Mouse (Mus musculus): ENCODE results near the gene Gm45716.

Gm45716 gene

DNA sequence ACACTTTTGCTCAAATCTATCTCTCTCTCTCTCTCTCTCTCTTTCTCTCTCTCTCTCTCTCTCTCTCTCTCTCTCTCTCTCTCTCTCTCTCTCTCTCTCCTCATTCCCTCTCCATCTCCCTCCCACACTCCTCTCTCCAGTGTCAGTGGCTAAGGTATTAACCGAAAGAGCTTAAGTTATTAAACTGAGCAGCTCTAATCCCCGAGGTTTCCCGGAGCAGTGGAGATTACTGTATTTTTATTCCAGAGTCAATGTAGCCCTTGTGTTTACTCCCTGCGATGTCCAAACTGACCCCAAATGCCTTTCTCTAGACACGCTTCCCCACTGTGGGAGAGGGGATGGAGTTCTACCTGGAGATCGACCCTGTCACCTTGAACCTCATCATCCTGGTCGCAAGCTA lies at the start of gene Gm45716:
Gene Gm45716, plus strand, starts transcription at position 243 of the 400 bp plus-strand sequence.
- no peak for DNase-seq

DNA sequence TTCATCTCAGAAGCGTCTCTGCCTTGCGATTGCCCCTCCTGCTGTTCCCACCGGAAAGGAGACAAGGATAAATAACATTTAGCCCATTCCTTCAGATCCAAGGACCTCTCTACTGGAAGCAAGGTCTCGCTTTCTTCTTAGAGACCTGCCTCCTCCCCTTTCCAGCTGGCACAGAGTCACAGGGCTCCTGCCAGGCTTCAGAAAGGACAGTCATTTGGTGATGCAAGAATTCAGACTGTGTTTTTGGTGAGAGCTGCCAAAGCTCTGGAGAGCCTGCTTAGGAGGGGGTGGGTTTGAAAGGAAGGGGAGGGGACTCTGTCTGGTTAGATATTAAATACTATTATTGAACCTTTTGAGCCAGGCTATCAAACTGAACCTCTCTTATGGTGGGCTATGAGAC lies 45.1 kb upstream of the Gm45716 start:
- peak; percentile 61 to 67 for DNase-seq

DNA sequence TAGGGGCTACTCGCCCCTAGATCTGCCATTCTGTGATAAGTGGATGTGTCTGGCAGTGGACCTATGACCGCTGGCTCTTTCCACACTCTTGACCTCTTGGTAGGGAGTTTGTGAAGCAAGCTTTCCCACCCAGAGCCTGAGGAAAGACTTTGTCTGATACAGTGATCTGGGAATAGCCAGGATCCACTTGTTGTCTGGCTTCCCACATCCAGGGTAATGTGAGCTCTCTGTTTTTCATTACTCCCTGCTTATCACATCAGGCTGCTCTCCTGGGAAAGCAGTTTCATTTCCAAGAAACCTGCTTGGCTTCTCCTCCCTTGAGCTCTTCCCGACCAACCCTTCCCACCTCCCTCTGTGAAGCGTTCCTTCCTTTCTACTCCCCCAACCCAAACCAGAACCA lies 44.5 kb upstream of the Gm45716 start:
- no peak for DNase-seq

DNA sequence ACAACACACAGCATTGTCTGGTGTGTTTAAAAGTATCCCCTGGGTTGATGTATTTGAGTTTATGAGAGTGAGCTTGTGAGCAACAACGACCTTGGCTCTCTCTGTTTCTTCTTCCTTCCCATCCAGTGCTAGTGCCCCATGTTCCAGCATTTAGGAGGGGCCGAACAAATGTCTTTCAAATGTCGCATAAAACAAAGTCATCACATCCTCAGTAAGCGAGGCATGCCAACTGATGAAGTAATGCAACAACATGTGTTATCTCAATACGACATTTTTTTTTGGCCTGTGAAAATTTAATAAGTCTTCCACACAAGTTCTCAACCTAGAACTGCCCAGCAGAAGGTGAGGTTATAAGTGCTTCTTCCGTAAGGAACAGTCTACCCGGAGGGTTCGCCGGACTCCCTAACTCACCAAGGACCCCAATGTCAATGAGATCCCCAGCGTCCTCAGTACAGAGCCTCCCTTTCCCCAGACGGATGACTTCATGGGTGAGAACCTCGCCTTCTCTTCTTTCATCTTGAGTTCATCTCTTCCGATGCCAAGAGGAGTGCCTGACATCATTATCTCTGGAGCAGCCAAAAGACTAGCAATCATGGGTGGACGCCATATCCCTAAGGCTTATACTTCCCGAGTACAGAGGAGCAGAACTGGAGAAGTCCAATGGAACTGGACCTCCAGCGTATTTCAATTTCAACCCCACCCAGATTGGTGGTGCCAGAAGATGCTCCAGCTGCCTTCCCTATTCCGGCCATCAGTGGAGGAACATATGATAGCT lies 41.2 kb upstream of the Gm45716 start:
- no peak for DNase-seq

- no peak for DNase-seq
These were observed 32.4 kb upstream of the Gm45716 start for GRCm38 (mm10) chr11:90155066-90155465.

DNA sequence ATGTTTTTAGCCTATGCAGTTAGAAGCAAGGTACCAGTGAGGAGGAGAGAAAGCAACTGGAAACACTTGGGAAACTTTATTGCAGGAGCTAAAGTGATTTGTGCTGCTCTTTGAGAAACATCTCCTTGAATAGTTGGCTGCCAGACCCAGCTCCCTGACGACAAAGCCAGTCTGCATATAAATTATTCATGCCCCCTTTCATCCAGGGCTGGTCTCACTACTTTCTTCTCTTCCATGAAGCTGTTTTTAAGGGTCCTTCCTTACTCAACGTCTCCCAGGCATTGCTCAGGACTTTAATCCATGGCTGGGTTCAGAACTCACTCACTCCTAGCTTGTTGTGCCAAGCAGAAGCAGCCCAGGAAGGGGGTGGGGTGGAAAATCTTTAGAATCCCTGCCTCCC lies 32.0 kb upstream of the Gm45716 start:
- DNase-seq = no peak

- DNase-seq = peak; percentile 15 to 55
These were observed 19.7 kb upstream of the Gm45716 start for GRCm38 (mm10) chr11:90167771-90168170.

GRCm38 (mm10) chr11:90168338-90169065 lies 19.0 kb upstream of the Gm45716 start:
- DNase-seq = peak in 1 of 2 experiments; percentile 11

DNA sequence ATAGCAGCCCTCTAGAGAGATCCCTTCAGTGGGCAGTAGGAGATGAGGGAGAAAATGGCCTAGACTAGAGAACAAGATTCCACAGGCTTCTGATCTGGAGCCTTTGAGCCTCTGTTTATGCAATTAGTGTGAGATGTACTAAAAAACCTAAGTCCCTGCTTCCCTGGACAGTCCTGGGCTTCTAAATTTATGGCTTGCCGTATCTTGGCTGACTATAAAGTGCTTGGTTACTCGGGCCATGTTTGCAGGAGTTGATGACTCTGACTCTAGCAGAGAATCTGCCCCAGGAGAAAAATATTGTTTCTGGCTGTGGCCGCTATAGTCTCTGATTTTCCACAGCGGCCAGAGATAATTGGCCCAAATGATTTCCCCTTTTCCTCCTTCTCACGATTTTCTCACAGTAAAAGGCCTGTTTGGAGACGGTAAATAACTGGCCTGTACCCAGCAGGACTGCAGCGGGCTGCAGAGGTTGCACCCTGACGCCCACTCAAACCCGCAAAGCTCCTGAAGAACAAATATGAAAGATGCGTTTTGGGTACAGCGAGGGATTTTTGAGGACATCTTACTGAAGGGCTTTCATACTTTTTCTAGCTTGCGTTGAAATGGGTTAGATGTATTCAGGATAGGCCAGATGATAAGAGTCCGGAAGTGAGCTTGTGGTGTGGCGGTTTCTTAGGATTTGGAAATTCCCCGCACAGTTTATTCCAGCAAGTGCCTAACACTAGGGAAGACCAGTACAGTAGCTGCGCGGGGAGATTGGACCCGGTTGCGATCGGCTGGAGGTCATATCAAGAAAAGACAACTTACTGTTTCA lies 18.1 kb upstream of the Gm45716 start:
- DNase-seq = no peak

GRCm38 (mm10) chr11:90170014-90170320 lies 17.5 kb upstream of the Gm45716 start:
- DNase-seq = peak; percentile 70 to 75

DNA sequence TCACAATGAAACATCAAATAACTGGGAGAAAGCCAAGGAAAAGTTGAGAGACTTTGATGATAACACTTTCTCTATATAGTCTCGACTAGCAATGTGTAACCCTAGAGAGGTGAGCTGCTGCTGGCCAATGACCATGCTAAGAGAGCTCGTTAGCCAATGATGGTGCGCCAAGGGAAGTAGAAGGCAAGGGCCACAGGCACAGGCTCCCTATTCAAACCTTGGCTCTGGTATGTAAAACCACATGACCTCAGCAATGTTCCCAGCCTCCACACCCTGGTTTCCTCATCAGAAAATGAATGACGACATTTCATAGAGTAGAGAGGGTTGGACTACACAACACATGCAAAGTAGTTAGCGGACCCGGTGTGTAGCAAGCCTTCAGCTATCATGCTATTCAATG lies 15.2 kb upstream of the Gm45716 start:
- no peak for DNase-seq

DNA sequence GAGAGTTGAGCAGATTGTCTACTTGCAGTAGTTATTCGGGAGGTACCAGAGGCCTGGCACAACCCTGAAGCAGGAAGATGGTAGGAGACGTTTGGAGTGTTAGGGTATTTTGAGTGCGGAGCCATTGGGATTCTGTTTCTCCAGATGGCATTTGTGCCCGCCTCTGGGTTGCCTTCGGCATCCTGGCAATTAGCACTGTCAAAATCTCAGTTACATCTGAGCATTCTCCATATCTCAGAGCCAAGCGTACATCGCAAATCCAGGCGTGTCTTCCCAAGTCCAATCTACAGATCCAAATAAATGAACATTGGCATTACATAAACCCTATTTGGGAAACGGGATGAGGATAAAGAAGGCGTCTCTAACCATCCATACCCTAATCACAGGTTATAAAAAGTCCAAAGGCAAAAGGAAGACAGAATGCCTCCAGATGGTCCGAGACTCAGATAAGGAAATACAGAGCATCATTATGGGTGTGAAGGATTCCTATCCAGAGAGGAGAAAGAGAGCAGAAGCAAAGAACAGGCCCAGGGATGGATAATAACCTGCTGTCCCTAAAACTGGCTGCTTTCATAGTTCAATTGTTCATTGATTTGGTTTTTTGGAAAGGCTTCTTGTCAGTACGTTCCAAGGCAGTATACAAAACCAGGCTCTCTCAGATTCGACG lies 11.7 kb upstream of the Gm45716 start:
- DNase-seq = no peak

DNA sequence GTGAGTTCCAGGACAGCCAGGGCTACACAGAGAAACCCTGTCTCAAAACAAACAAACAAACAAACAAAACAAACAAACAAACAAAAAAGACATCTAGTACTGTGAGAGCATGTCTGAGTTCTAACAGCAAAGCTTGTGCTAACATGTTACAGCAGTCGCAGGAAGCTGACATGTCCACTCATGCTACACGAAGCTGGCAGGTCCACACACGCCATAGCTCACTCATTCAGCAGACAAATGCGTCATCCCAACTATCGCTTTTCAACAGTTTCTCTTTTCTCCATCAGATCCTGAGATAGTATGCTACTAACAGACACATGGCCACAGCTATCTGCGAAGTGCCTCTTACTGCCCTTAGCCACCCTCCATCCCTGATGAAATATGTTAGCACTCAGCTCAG lies 10.1 kb upstream of the Gm45716 start:
- DNase-seq = no peak

- peak; percentile 47 to 65 for DNase-seq
These were observed 4.1 kb upstream of the Gm45716 start for GRCm38 (mm10) chr11:90183361-90183760.

GRCm38 (mm10) chr11:90184756-90185155 lies 2.7 kb upstream of the Gm45716 start:
- DNase-seq = no peak

DNA sequence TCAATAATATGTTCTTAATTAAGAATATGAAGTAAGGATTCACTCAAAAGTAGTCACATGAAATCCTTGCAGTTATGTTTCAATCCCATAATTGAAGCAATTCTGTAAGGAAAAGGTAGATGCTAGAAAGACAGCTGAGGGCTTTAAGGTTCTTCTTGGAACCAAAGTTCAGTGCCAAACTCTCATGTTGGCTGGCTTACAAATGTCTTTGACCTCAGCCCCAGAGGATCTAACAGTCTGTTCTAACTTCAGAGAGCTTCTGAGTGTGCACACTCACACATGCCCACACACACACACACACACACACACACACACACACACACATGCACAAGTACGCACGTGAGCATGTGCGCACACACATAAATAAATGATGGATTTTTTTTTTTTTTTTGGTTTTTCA lies 2.7 kb downstream of the Gm45716 start:
- DNase-seq = no peak

DNA sequence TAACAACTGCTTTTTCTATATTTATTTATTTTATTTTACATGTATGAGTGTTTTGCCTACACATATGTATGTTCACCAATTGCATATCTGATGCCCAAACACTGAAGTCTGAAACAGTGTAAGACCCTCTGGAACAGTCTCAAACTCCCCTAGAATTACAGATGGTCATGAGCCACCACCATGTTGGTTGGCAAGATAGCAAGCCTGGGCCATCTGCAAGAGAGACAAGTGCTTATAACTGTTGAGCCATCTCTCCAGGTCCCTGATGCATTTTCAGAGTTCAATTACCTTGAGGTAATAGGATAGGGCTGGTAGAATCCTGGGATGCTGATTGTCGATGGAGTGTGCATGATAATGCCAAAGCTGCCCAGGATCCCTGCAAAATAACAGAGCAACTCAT lies 7.5 kb downstream of the Gm45716 start:
- DNase-seq = peak; percentile 66 to 71

DNA sequence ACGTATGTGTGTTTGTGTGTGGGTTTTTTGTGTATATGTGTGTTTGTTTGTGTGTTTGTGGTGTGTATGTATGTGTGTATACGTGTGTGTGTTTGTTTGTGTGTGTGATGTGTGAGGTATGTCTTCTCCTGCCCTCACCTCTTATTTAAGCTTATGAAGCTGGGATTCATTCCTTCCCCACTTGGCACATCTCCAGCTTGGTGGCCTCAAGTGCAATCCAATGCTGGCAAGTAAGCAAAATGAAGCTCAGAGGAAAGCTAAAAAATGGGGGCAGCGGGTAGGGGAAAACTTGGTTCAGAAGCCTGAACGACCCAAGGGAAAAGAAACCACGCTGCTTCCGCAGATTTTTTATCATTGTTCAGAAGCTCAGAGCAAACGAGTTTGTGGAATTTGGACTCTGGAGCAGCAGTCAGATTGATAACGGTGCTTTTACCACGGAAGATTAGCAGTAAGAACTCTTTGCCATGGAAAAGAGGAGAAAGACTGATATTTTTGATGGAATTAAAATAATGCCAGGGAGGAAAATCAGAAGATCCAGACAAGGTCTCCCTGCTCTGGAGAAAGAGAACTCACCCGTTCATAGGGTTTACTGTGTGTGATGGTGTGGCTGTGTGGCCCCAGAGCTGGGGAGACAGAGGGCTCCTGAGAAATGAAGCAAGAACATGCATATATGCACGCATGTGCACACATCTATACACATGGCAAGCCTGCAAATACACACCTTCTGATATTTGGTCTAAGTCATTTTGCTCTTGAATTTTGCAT lies 8.5 kb downstream of the Gm45716 start:
- DNase-seq = peak; percentile 57 to 58

GRCm38 (mm10) chr11:90196521-90197215 lies 9.2 kb downstream of the Gm45716 start:
- DNase-seq = no peak

- DNase-seq = no peak
These were observed 10.6 kb downstream of the Gm45716 start for GRCm38 (mm10) chr11:90198048-90198447.

GRCm38 (mm10) chr11:90200826-90201225 lies 13.3 kb downstream of the Gm45716 start:
- no peak for DNase-seq

GRCm38 (mm10) chr11:90214246-90214645 lies 26.8 kb downstream of the Gm45716 start:
- no peak for DNase-seq

All from cerebellum, postnatal 14 days (tissue).